Mouse (Mus musculus): Measurements from ENCODE around the gene Slc3a2.
"Not testable (repeated sequence)": the region's sequence is repeated elsewhere in the genome, so short reads cannot be mapped to it uniquely, and the experiment has no call there.

The Slc3a2 gene

DNA sequence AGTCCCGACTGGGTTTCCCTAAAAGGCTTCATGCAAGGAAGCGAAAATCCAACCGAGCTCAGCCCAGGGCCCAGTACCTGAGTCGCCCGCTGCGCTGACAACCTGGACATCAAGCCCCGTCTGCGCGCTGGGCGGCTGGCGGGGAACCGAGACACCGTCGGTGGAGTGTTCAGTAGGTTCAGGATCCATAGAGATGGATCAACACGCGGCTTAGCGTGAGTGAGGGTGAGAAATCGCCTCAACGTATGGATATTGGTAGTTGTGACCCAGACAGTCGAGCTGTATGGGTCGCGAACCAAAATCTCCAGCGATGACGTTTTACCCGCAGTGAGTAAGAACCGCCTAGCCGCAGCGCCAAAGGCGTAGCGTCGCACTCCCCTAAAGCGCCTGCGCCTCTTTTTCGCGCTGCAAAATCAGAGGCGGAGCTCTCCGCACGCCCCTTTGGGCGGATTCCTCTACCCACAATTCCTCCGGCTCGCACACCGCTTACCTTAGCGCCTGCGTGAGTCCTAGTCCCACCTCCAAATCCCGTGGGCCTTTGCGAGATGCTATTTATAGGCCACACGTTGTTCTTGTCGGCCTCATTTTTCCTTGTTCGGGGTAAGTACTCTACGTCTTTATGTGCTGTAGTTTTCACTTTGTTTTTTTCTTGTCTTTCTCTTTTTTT lies at the start of gene Slc3a2:
Gene Slc3a2 (minus strand): TSS at position 463 of the 667 bp plus-strand sequence.
- peak; percentile 90 to 94 for DNase-seq

DNA sequence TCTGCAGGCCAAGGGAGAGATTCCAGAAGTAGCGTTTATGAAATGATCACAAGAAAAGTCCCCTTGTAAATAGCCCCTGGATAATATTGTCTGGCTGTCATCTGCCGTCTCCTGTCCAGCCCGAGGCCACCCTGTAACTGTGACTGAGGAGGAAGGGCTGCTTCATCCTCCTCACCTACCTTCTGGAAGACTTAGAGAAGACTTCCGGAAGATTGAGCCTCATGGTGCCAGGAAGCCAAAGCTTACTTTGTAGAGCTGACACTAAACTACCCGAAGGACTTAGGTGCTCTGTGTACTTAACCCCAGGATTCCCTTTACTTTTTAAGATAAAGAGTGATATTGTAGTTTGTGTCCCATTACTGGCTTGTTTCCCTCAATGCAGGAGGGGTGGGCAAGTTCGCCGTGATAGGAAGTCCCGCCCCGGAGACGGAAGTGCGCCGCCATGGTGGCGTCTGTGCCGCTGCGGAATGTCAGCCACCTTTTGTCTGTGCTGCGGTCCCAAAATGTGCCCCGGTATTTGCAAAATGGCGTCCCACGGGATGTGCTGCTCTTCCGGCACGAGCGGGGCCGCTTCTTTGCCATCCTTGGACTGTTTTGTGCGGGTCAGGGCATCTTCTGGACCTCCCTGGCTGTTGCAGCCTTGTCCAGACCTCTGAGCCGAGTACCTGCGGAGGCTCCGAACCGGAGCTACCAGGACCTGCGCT lies 47.5 kb upstream of the Slc3a2 start, which contains the start of gene Tmem223:
Gene Tmem223 (plus strand): TSS at position 430 of the 704 bp plus-strand sequence.
- DNase-seq: peak; percentile 66 to 77

DNA sequence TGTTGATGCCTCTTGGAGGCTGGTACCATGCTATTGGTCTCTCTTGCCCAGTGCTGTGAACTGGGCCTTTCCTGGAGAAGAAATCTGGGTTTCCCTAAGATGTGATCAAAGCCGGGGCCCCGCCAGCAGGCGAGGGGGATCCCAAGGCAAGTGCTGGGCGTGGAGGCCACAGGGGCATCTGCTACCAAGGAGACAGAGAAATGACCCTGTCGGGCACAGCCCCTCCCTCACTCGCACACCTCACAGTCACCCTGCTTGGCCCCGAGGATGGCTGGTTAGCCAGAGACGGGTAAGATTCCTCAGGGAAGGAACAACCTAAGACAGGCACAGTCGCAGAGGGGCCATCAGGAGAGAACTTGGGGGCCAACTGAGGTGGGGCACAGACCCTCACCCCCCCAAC lies 42.4 kb upstream of the Slc3a2 start:
- no peak for DNase-seq

DNA sequence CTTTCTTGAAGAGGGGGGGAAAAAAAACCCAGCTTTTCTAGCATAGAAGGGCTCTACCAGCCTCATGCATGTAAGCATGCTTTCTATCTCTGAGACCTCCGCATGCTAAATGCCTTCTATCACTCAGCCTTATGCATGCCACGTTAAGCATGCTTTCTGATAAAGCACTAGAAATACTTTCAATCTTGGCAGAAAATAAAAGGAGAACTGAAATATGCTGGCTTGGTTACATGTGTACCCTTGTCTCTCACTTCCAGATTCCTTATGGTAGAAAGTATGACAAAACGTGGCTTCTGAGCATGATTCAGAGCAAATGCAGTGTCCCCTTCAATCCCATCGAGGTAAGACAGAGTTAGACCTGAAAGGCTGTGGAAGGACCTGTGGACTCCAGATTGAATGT lies 40.1 kb upstream of the Slc3a2 start:
- DNase-seq: no peak

DNA sequence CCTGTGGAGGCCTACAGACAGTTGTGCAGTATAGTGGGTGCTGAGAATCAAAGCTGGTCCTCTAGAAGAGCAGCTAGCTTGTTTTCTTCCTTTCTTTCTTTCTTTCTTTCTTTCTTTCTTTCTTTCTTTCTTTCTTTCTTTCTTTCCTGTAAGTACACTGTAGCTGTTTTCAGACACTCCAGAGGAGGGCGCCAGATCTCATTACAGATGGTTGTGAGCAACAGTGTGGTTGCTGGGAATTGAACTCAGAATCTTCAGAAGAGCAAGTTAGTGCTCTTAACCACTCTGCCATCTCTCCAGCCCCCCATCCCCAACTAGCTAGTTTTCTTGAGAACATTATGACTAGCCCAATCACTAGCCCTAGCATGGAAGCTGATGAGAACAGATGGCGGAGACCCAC lies 37.6 kb upstream of the Slc3a2 start:
- DNase-seq: no peak

DNA sequence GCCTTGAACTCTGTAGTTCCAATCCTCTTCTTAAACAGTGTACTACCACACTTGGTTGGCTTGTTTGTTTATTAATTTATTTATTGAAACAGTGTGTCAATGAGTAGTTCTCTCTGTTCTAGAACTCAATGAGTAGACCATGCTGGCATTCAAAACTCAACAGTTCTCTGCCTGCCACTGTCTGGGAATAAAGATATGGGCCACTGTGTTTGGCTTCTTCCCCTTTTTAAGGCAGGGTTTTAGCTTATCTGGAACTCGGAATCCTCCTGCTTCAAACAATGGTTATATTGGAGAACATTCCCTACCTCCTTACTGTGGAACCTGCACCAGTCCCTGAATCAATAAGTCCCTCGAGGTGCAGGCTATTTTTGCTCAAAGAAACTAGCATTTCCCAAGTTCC lies 35.7 kb upstream of the Slc3a2 start:
- DNase-seq: no peak

DNA sequence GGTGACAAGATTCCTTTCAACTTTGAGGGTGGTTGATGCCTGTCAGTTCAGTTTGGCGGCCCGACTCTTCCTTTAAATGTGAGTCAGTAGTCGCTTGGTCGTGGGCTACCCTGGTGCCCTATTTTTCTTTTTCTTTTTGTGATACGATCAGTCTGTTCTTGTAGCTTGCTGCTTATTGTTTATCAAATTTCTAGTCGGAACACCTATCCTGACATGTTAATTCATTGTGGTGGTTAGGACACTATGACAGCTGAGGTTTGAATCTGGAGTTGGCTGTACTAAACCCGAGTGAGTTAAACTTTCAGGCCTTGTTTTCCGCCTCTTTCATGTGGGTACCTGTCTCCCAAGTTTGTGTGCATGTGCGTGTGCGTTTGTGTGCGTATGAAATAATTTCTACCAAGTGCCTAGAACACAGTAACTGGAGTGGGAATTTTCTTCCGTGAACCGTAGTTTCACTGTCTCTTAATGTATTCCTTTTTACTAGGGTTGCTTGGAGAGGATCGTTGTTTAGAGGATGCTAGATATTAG lies 34.4 kb upstream of the Slc3a2 start:
- DNase-seq: no peak

DNA sequence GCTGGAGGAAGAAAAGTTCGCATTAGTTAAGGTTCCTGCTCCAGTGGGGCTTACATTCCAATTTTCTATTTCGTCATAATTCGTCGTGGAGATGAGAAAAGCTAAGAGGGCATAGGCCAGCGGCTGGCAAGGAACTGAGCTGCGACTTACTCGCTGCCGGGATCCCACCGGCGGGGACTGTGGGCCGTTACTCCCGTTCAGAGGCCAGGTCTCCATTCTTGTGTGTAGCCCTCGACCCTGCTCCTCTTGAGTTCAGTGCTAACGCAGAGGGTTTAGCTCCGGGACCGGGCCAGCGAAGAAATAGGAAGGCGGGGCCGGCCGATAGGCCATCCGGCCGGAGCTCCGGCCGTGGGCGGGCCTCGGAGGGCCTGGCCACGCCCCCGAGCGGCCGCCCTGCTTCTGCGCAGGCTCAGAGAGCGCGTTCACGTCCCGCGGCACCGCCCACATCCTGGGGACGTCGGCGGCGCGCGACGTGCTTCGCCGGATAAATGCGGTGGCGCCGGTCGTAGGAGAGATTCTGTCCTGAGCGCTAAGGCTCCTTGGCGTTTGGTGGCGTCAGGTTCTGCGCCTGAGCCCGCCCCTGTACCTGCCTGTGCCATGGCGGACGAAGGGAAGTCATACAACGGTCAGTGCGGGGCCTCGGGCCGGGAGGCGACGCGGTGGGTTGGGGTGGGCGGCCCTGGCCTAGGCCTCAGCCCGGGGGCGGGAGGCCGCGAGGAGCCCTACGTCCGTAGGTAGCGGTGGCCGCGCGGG lies 33.6 kb upstream of the Slc3a2 start, which contains the start of gene Nxf1:
Gene Nxf1 (plus strand): TSS at position 439 of the 753 bp plus-strand sequence.
- peak; percentile 89 to 93 for DNase-seq

DNA sequence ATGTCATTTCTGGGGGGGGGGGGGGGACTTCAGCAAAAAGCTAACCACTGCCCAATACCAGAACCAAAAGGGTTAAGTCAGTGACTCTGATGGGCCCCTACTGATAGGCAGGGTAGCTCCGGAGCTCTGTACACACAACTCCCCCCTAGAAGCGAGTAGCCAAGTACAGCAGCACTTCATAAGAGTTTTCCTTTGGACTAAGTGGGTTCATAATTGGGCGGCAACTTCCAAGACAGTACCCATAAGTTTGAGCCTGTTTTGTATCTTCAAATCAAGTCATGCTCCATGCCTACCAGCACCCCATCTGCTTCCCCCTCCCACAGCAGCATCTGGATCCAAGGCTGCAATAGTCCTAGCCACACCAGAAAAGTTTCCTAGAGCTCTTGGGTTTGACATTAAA lies 32.5 kb upstream of the Slc3a2 start:
- DNase-seq: no peak

DNA sequence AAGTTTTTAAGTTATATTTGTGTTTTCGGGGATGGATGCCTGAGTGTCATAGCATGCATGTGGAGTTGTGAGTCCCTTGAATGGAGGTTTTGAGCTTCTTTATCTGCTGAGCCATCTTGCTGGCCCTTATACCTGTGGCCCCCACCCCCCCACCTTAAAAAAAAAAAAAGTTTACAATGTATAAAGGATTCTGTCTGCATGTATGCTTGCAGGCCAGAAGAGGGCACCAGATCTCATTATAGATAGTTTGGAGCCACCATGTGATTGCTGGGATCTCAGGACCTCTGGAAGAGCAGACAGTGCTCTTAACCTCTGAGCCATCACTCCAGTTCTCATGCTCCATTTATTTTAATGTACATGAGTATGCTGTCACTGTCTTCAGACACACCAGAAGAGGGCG lies 24.2 kb upstream of the Slc3a2 start:
- no peak for DNase-seq

DNA sequence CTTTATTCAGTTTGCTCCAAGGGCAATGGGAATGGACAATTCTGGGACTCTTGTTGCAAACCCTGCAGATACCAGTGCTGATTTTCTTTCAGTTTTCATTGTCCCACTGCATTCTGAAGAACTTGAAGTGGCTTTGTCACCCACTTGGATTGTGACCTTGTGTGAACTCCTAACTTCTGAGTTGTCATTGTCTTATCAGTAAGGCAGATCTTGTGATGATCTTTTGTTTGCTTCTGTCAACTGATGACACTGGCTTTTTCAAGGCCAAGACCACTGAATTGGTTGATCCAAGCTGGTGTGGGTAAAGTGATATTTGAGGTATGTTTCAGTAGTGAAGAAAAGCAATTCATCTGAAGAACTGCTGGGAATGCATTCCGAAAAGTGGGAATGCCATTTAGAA lies 22.2 kb upstream of the Slc3a2 start:
- DNase-seq: no peak

DNA sequence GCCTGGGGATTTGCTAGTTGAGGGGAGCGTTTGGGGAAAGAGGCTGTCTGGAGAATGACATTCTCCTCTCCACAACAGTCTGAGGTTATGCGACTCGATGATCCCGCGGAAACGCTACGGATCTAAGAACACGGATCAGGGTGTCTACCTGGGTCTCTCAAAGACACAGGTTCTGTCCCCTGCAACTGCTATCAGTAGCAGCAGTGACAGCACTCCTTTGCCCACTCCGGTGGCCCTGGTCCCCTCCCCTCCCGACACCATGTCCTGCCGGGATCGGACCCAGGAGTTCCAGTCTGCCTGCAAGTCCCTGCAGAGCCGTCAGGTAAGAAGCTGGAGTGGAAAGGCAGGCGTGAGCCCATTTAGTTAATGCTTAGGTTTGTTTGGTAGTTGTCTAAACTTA lies 19.0 kb upstream of the Slc3a2 start:
- no peak for DNase-seq

DNA sequence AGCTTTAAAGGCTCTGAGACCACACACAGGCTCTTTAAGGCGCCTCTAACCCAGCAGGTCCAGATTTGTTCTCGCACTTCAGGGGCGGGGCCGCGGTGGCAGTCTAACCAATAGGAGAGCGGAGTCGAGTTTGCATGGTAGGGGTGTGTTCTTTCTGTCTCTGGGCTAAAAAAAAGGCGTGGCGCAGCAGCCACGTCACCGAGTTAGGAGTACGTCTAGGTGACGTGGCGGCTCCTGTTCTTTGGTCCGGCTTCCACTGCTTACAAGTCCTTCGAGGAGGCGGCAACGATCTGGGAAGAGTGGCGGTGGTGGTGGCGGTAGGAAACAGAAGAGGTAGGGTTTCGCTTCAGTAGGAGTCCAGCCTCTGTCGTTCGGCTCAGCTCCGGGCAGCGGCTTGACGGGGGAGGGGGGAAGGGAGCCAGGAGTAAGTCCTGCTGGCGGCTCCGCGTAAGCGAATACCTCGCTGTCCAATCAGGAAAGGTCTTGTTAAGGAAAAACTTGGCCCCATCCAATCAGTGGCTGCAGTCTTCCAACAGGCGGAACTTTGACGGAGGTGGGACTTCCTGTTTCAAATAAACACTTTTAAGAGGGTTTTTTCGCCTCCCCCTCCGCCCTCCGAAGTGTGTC lies 18.2 kb upstream of the Slc3a2 start, which contains the start of gene Stx5a:
Gene Stx5a (plus strand): TSS at position 171 of the 627 bp plus-strand sequence.
- peak; percentile 89 to 91 for DNase-seq

DNA sequence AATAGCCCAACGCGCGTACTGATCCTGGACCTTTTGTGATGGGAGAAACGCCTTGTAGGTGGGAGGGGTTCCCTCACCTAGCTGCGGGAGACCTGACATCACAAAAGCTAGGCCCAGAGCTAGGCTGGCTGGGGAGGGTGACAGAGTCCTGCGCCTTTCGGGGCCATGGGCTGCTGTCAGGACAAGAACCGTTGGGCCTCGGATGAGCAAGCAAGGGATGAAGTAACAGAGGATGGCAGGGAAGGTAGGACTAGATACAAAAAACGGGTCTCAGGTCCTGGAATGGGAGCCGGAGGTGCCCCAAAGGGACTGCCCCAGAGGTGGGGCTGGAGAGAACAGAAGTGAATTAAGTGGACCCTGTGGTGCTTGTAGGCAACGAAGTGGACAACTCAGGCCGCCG lies 17.4 kb upstream of the Slc3a2 start, which contains the start of gene 1700092M07Rik:
Gene 1700092M07Rik (plus strand): TSS at position 116 of the 400 bp plus-strand sequence.
- peak in 1 of 2 experiments; percentile 26 for DNase-seq

DNA sequence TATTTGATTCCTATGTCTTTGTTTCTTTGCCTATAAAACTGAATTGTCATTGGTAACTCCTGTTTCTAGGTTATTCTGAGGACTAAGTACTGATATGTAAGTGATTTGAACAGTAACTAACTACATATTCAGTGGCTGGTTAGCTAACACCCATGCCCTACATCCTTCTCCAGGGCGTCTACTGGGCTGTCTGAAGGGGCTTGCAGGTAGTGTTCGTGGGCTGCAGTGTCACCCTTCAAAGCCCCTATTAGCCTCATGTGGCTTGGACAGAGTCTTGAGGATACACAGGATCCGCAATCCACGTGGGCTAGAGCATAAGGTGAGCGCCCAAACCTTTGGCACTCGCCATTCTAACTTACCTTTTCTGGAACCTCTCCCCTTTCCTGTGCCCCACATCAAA lies 16.5 kb upstream of the Slc3a2 start:
- DNase-seq: no peak

DNA sequence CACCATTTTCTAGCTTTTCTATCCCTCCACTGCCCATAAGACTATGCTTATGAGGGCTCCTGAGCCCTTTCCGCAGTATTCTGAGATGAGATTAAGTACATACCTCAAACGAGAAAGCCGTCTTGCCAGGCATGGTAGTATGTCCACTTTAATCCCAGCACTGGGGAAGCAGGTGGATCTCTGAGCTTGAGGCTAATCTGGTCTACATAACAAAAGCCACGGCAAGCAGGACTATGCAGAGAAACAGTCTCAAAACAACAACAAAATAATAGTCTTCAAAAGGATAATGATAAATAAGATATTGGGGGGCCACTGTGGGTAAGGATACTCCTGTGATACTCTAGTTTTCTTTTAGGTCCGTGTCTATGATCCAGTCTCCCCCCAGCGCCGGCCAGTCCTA lies 15.7 kb upstream of the Slc3a2 start:
- no peak for DNase-seq

DNA sequence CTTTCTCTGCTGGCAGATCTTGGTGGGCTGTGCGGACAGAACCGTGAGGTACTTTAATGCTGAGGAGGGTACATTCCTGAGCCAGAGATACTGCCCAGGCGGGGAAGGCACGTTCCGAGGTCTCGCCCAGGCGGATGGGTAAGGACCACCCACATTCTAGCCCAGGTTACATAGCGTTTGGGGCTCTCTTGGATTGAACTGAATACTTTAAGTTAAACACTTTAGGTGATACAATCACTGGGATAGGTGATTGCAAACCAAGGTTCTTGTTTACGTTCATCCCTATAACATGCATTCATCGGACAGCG lies 12.9 kb upstream of the Slc3a2 start:
- DNase-seq: no peak

DNA sequence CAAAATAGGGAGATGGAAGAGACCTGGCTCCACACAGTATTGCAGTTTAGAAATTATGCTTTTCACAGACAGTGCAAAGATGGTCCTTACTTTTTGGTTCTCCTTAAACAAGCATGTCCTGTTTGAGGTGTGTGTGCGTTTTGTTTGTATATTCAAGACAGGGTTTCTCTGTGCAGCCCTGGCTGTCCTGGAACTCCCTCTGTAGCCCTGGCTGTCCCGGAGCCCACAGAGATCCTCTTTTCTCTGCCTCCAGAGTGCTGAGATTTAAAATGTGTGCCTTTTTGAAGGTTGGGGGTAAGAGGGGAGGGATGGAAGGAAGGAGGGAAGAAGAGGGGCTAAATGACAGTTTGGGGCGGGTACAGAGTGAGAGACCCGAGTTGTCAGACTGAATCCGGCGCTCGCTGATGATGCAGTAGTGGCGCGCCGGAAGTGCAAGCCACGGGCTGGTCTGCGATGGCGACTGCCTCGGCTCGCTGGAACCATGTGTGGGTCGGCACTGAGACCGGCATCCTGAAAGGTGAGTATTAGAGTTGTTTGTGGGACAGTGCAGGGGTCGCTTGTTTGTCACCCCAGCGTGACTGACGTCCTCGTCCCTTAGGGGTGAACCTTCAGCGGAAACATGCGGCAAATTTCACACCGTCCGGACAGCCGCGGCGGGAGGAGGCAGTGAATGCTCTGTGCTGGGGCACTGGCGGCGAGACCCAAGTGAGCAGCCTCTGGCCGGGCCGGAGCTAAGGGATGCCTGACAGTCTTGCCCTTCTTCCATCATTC lies 12.4 kb upstream of the Slc3a2 start, which contains the start of gene Wdr74:
Gene Wdr74 (plus strand): TSS at position 439 of the 771 bp plus-strand sequence.
- DNase-seq: peak; percentile 79 to 92

DNA sequence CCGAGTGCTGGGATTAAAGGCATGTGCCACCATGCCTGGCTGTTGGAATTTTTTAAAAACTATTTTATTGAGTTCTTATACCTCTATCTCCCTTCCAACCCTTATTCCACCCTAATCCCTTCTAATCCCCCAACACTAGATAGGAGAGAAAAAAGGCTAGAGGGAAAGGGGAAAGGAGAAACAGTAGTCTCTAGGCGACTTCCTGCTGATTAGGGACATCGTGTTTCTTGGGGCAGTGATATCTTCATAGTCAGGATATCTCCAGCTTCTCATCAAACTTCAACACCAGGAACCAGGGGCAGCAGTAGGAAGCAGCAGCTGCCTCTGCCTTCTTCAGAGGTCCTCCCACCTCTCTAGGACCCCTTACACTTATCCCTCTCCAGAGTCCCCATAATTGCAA lies 11.2 kb upstream of the Slc3a2 start:
- DNase-seq: no peak

DNA sequence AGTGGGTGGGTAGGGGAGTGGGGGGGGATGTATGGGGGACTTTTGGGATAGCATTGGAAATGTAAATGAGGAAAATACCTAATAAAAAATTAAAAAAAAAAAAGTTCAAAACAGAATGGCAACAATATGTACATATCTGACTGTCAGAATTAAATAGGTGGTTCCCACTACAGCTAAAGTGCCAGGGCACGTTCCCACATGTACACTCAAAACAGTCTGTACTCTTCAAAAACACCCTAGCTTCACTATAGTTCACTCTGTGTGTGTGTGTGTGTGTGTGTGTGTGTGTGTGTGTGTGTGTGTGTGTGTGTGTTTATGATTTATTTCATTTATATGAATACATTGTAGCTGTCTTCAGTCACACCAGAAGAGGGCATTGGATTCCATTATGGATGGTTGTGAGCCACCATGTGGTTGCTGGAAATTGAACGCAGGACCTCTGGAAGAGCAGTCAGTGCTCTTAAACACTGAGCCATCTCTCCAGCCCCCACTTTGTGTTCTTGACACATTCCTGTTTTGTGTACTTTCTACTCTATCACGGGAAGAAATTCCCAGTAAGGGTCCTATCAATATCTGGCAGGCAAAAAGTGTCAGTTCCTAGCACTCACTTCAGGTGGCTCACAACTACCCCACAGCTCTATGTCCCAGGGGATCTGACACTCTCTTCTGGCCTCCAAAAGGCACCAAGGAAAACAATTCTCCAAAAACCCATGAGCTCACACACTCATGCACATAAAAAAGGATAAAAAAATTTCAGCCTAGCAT lies 5.3 kb upstream of the Slc3a2 start:
- DNase-seq: not testable (repeated sequence)

DNA sequence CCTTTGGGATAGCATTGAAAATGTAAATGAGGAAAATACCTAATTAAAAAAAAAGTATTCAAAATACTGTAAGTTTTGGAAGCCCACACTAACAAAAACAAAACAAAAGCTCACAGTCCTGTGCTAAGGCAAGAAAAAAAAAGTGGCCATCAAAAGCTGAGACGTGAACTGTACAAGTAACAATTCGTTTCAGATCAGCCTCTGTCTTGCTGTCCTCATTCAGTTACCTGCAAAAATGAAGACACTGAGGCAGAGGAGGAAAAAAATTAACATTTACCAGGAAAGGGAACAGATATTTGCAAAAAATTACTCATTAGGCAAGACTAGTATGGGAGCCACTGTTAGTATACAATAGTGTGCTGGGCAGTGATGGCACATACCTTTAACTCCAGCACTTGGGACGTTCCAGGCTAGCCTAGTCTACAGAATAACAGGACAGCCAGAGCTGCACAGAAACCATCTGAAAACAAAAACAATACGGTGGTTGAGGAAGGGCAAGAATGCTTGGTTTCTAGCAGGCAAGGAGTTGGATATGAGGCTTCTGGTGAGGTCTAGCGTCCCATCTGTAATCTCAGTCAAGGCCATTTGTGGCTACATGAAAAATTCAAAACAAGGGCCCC lies 4.4 kb upstream of the Slc3a2 start:
- DNase-seq: no peak
